Mouse (Mus musculus) left cerebral cortex, adult 11 months (tissue): ENCODE measurements around the gene Actl6a.

Source experiments
- DNase-seq: peaks from one replicate; pipeline ENCODE4 v3.0.0; 2022; ENCODE audit warnings: low spot score

Actl6a gene

GRCm38 (mm10) chr3:32749820-32750579 is 43.9 kb downstream of the Actl6a start:
- DNase-seq, result no peak

GRCm38 (mm10) chr3:32754384-32754915 is 48.4 kb downstream of the Actl6a start:
- no peak for DNase-seq

DNA sequence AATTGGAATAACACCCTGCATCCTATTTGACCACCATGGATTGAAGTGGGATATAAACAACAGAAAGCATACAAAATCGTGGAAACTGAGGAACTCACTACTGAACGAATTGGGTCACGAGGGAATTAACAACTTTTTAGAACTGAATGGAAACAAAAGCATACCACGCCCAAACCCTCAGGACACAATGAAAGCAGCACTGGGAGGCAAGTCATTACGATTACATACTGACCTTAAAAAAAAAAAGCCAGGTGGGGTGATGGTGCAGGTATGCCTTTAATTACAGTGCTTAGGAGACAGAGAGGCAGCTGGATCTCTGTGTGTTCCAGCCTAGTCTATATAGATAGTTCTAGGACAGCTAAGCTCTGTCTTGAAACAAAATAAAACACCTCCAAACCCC is 53.1 kb downstream of the Actl6a start:
- no peak for DNase-seq

DNA sequence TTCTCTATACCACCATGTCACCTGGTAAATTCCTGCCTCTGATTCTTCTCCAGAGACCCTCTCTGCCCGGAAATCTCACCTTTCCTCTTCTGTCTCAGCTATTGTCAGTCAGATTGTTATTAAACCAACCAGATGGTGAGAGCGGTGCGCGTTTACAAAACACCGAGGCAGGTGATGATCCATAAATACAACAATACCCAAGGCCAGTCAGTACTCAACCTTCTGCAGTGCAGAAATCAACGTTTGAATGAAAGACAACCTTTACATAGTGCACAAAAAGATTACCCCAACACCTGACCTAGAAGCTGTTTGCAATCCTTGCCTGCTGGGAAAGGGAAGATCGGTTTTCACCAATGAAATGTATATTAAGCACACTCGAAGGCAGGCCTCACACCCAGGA is 56.9 kb downstream of the Actl6a start:
- DNase-seq, result no peak

DNA sequence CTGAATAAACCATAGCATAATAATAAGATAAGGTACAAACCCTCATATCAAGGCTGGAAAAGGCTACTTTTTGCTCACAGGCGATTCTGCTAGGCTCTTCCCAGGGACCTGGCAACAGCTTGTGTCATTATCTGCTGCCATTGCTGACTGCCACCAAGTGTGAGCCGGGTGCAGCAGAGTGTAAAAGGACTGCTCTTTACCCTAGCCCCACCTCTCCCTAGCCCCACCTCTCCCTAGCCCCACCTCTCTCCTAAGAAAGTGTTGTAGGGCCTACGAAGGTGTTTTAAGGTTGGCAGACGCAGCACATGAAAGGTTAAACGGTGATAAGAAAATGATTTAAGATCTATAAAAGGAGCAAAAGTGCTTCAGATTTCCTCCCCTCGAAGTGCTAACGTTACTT is 57.8 kb downstream of the Actl6a start:
- DNase-seq, result no peak

DNA sequence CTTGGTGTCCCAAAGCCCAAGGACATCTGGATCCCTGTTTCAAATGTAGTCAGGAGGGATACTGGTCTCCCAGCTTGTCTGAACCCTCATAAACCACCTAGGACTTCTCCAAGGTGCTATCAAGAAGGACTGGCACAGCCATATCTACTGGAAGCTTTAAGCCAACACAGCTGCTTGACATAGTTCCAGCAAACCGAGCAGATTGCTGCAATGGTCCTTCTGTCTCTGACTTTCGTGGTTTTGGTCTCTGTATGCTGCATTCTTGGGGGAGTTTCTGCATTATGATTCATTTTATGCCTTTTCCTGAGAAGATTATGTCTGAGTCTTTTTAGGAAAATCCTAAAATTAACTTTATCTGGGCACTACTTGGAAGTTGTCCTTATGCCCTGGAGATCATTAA is 64.7 kb downstream of the Actl6a start:
- no peak for DNase-seq
